9 mouse cellular contexts compared by ENCODE assay signal in the genomic region with DNA sequence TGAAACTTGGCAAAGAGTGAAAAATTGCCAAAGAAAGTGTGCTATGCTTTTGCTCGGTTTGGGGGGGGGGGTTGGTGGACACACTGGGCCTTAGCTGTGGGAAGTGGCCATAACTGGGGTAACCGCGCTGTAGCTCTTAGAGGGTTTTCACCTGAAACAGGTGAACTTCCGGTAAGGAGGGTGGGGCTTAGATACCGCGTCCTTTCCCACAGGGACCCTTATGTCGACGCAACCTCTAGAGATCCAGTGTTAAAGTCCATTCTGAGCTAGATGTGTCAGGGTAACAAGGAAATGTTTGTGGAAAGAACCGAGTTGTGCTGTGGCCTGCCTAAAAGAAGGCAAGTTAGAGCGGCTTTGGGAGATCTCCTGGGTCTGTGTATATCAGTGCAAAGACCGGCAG. TPM values are rescaled to one million over a fixed set of nuclear protein-coding genes. Genes with fewer than 3 reads are reported as not detected.
DNase-seq lines count a peak whose midpoint lies in the region; ATAC-seq and TF ChIP-seq lines count a peak whose summit lies in the region.
"Had no signal": no experiment of that assay in that cellular context is flagged by ENCODE, and none has a peak within 500 bp of the region (broad histone marks: within the 10 kb centered on the region; RNA-seq: fewer than 3 reads in every experiment).

No protein-coding gene starts in this region.

- TF ChIP-seq CTCF in small intestine, adult 2 months (IDR thresholded peaks at IDR 0.05; ENCODE audit: extremely low read depth, insufficient read length, insufficient replicate concordance, low read depth, low read length), result no peak

- H3K4me2 ChIP-seq in forebrain, embryonic 13.5 days, result peak overlapping the region; percentile 75
- H3K4me2 ChIP-seq in limb, embryonic 12.5 days, result peak overlapping the region; percentile 93

- H3K4me1 ChIP-seq in megakaryocyte, embryonic 14.5 days, result peaks cover 45% of the 10 kb centered on the region
- peaks cover 14% of the 10 kb centered on the region for H3K4me1 ChIP-seq in forebrain, embryonic 13.5 days
- peaks cover 24% of the 10 kb centered on the region for H3K4me1 ChIP-seq in limb, embryonic 12.5 days (replicated peaks)
- H3K4me1 ChIP-seq in small intestine, adult 2 months (ENCODE audit: control insufficient read depth, insufficient read depth, insufficient read length, low read length), result peaks cover 13% of the 10 kb centered on the region

- 13% methylated on average over 11 of the region's 11 CpGs for WGBS in forebrain, embryonic 13.5 days
- WGBS in limb, embryonic 12.5 days, result 19% methylated on average over 11 of the region's 11 CpGs
- 8% methylated on average over 11 of the region's 11 CpGs for WGBS in small intestine, adult 2 months

- H3K27ac ChIP-seq in forebrain, embryonic 13.5 days, result no peak overlapping the region
- H3K27ac ChIP-seq in limb, embryonic 12.5 days, result no peak overlapping the region
- peak overlapping the region; percentile 91 for H3K27ac ChIP-seq in small intestine, adult 2 months (ENCODE audit: insufficient read depth, low read depth, low read length)

- no peak overlapping the region for H3K9ac ChIP-seq in forebrain, embryonic 13.5 days
- H3K9ac ChIP-seq in limb, embryonic 12.5 days (replicated peaks), result peak overlapping the region; percentile 65; the same call in 1 of the 2 replicates

- ATAC-seq in megakaryocyte, adult 5-6 weeks (ENCODE audit: poor library complexity, severe bottlenecking), result no peak
- no peak for ATAC-seq in forebrain, embryonic 13.5 days
- no peak for ATAC-seq in limb, embryonic 12.5 days (ENCODE audit: insufficient number of reproducible peaks, insufficient read depth, low FRiP score, low TSS enrichment, low read depth)

- peak overlapping the region; percentile 94 for H3K4me3 ChIP-seq in megakaryocyte, embryonic 14.5 days (replicated peaks)
- peak overlapping the region; percentile 59 for H3K4me3 ChIP-seq in forebrain, embryonic 13.5 days
- peak overlapping the region; percentile 60 for H3K4me3 ChIP-seq in limb, embryonic 12.5 days (replicated peaks)
- H3K4me3 ChIP-seq in small intestine, adult 2 months (ENCODE audit: low read depth, low read length), result peak overlapping the region; percentile 80

- no peak for TF ChIP-seq POLR2A in small intestine, adult 2 months (IDR thresholded peaks at IDR 0.05; ENCODE audit: low read depth, low read length)

- H3K36me3 ChIP-seq in megakaryocyte, embryonic 14.5 days (replicated peaks; ENCODE audit: low read length), result peaks cover 30% of the 10 kb centered on the region
- peaks cover 31% of the 10 kb centered on the region for H3K36me3 ChIP-seq in forebrain, embryonic 13.5 days (ENCODE audit: poor library complexity, severe bottlenecking)
- H3K36me3 ChIP-seq in limb, embryonic 12.5 days, result peaks cover 31% of the 10 kb centered on the region
- H3K36me3 ChIP-seq in small intestine, adult 2 months (ENCODE audit: control insufficient read depth, insufficient read depth, low read length), result peaks cover 17% of the 10 kb centered on the region

- H3K9me3 ChIP-seq in megakaryocyte, embryonic 14.5 days, result no peaks in the 10 kb centered on the region
- no peaks in the 10 kb centered on the region for H3K9me3 ChIP-seq in forebrain, embryonic 13.5 days (replicated peaks)
- H3K9me3 ChIP-seq in limb, embryonic 12.5 days, result no peaks in the 10 kb centered on the region

- peaks cover 43% of the 10 kb centered on the region for H3K27me3 ChIP-seq in megakaryocyte, embryonic 14.5 days (replicated peaks)
- peaks cover 64% of the 10 kb centered on the region for H3K27me3 ChIP-seq in forebrain, embryonic 13.5 days
- peaks cover 39% of the 10 kb centered on the region for H3K27me3 ChIP-seq in limb, embryonic 12.5 days
- H3K27me3 ChIP-seq in small intestine, adult 2 months (ENCODE audit: control insufficient read depth, insufficient read depth, low read length), result no peaks in the 10 kb centered on the region

- DNase-seq in urinary bladder, postnatal 10 days (ENCODE audit: low spot score), result no peak
- no peak for DNase-seq in left cerebral cortex, adult 18-20 months (ENCODE audit: low spot score in 2 of 2)
- DNase-seq in gastrocnemius, postnatal 4 days (ENCODE audit: low spot score in 2 of 2), result no peak
- DNase-seq: kidney, adult 8-10 months had no signal

RNA-seq across cellular contexts. Expression of a gene that starts 1.0 kb away (rescaled TPM):
- 6.1 and 12.4 TPM in 2 replicates for polyA plus RNA-seq in megakaryocyte, embryonic 14.5 days (2012; ENCODE audit: insufficient read depth, low replicate concordance)
- 3.4 and 5.0 TPM in 2 replicates for total RNA-seq in megakaryocyte, adult 5-6 weeks (2015)
- total RNA-seq in megakaryocyte, adult 5-6 weeks (2017), result 5.2 and 6.0 TPM in 2 replicates
- polyA plus RNA-seq in forebrain, embryonic 13.5 days (2015; fragmentation: Nextera tagmentation; extraction: Ambion mirVana), result 0.68 and 1.2 TPM in 2 replicates
- polyA plus RNA-seq in limb, embryonic 12.5 days (2016; fragmentation: Nextera tagmentation; extraction: Ambion mirVana), result 5.2 and 6.3 TPM in 2 replicates
- 140 and 268 TPM in 2 replicates for polyA plus RNA-seq in small intestine, adult 2 months (2012; rRNA removed)
- 1 to 10 TPM; 3.6 to 4.5 TPM for total RNA-seq in left cerebral cortex, adult 18-20 months (2021)
- 10 to 100 TPM; 19.0 to 21.6 TPM for total RNA-seq in gastrocnemius, postnatal 4 days (2021)

RNA-seq across cellular contexts. Expression of a gene that starts 10.3 kb away (rescaled TPM):
- polyA plus RNA-seq in megakaryocyte, embryonic 14.5 days (2012; ENCODE audit: insufficient read depth, low replicate concordance), result 21.0 and 35.3 TPM in 2 replicates
- total RNA-seq in megakaryocyte, adult 5-6 weeks (2015), result 2.6 and 5.4 TPM in 2 replicates
- 7.0 and 16.3 TPM in 2 replicates for total RNA-seq in megakaryocyte, adult 5-6 weeks (2017)
- polyA plus RNA-seq in forebrain, embryonic 13.5 days (2015; fragmentation: Nextera tagmentation; extraction: Ambion mirVana), result 23.2 and 23.9 TPM in 2 replicates
- 33.2 and 36.1 TPM in 2 replicates for polyA plus RNA-seq in limb, embryonic 12.5 days (2016; fragmentation: Nextera tagmentation; extraction: Ambion mirVana)
- polyA plus RNA-seq in small intestine, adult 2 months (2012; rRNA removed), result 24.3 and 40.8 TPM in 2 replicates
- total RNA-seq in left cerebral cortex, adult 18-20 months (2021), result 10 to 100 TPM; 14.0 to 14.5 TPM
- 10 to 100 TPM; 15.6 to 16.9 TPM for total RNA-seq in gastrocnemius, postnatal 4 days (2021)

RNA-seq across cellular contexts. Expression of a gene that starts 11.4 kb away (rescaled TPM):
- 3.0 and 5.3 TPM in 2 replicates for polyA plus RNA-seq in megakaryocyte, embryonic 14.5 days (2012; ENCODE audit: insufficient read depth, low replicate concordance)
- total RNA-seq in megakaryocyte, adult 5-6 weeks (2015), result 1.6 and 2.5 TPM in 2 replicates
- 1.7 and 3.0 TPM in 2 replicates for total RNA-seq in megakaryocyte, adult 5-6 weeks (2017)
- polyA plus RNA-seq in forebrain, embryonic 13.5 days (2015; fragmentation: Nextera tagmentation; extraction: Ambion mirVana), result 10.7 and 13.3 TPM in 2 replicates
- polyA plus RNA-seq in limb, embryonic 12.5 days (2016; fragmentation: Nextera tagmentation; extraction: Ambion mirVana), result 14.9 and 16.2 TPM in 2 replicates
- polyA plus RNA-seq in small intestine, adult 2 months (2012; rRNA removed), result 26.1 and 52.6 TPM in 2 replicates
- 10 to 100 TPM; 17.7 to 18.6 TPM for total RNA-seq in left cerebral cortex, adult 18-20 months (2021)
- 10 to 100 TPM; 26.1 to 26.8 TPM for total RNA-seq in gastrocnemius, postnatal 4 days (2021)

RNA-seq across cellular contexts. Expression of a gene that starts 33.4 kb away (rescaled TPM):
- 0.48 TPM in 1 of 2 replicates, not detected in the other for polyA plus RNA-seq in megakaryocyte, embryonic 14.5 days (2012; ENCODE audit: insufficient read depth, low replicate concordance)
- total RNA-seq in megakaryocyte, adult 5-6 weeks (2015), result 0.51 TPM in 1 of 2 replicates, not detected in the other
- total RNA-seq in megakaryocyte, adult 5-6 weeks (2017), result 0.04 and 0.33 TPM in 2 replicates
- 0.21 TPM in 1 of 2 replicates, not detected in the other for polyA plus RNA-seq in forebrain, embryonic 13.5 days (2015; fragmentation: Nextera tagmentation; extraction: Ambion mirVana)
- polyA plus RNA-seq in limb, embryonic 12.5 days (2016; fragmentation: Nextera tagmentation; extraction: Ambion mirVana), result 0.20 TPM in 1 of 2 replicates, not detected in the other
- 539 and 1,655 TPM in 2 replicates for polyA plus RNA-seq in small intestine, adult 2 months (2012; rRNA removed)
- total RNA-seq in left cerebral cortex, adult 18-20 months (2021), result under 1 TPM; 0.49 to 0.75 TPM
- total RNA-seq in gastrocnemius, postnatal 4 days (2021), result under 1 TPM; 0.37 to 0.60 TPM

RNA-seq across cellular contexts. Expression of a gene that starts 59.6 kb away (rescaled TPM):
- 22.7 and 34.8 TPM in 2 replicates for polyA plus RNA-seq in megakaryocyte, embryonic 14.5 days (2012; ENCODE audit: insufficient read depth, low replicate concordance)
- 16.1 and 17.1 TPM in 2 replicates for total RNA-seq in megakaryocyte, adult 5-6 weeks (2015)
- total RNA-seq in megakaryocyte, adult 5-6 weeks (2017), result 15.9 and 18.8 TPM in 2 replicates
- polyA plus RNA-seq in forebrain, embryonic 13.5 days (2015; fragmentation: Nextera tagmentation; extraction: Ambion mirVana), result 28.0 and 29.5 TPM in 2 replicates
- polyA plus RNA-seq in limb, embryonic 12.5 days (2016; fragmentation: Nextera tagmentation; extraction: Ambion mirVana), result 26.5 and 31.9 TPM in 2 replicates
- 48.2 and 132 TPM in 2 replicates for polyA plus RNA-seq in small intestine, adult 2 months (2012; rRNA removed)
- 10 to 100 TPM; 62.9 to 65.2 TPM for total RNA-seq in left cerebral cortex, adult 18-20 months (2021)
- total RNA-seq in gastrocnemius, postnatal 4 days (2021), result 10 to 100 TPM; 51.9 to 57.3 TPM

Comparison
In these comparisons a context has a peak if more than half of its experiments do, and no peak if none do; other contexts are left out.
1. RNA of a gene that starts 1.0 kb away (polyA plus RNA-seq): 140 to 268 TPM in small intestine, adult 2 months; 6.1 to 12.4 TPM in megakaryocyte, embryonic 14.5 days, 5.2 to 6.3 TPM in limb, embryonic 12.5 days and 0.68 to 1.2 TPM in forebrain, embryonic 13.5 days; every median in the first group is over 10 times any median in the second.
2. Peak in every context shown above with its lines, with median percentiles within 50 percentile points of each other: H3K4me3 ChIP-seq.